Comparison of ENCODE assay signal across 24 mouse cellular contexts in genomic region chr11:49780161-49780817, GRCm38 (mm10). TPM values are rescaled to one million over a fixed set of nuclear protein-coding genes. Genes with fewer than 3 reads are reported as not detected.
A peak's percentile ranks its signal among the peaks of the same experiment; 100 is the strongest.
DNase-seq lines count a peak whose midpoint lies in the region; ATAC-seq and TF ChIP-seq lines count a peak whose summit lies in the region.
"Had no signal": no experiment of that assay in that cellular context is flagged by ENCODE, and none has a peak within 500 bp of the region (broad histone marks: within the 10 kb centered on the region; RNA-seq: fewer than 3 reads in every experiment).

No protein-coding gene starts in this region.

- H3K4me1 ChIP-seq in liver, postnatal 0 days (ENCODE audit: insufficient read depth) = no peaks in the 10 kb centered on the region
- peaks cover 11% of the 10 kb centered on the region for H3K4me1 ChIP-seq in liver, embryonic 11.5 days (replicated peaks; ENCODE audit: control insufficient read depth, insufficient read depth, low read length)
- peaks cover 16 to 22% of the 10 kb centered on the region in 2 experiments for H3K4me1 ChIP-seq in MEL (ENCODE audit: control insufficient read depth in 1 of 2, insufficient read depth in 2 of 2, low read length in 2 of 2)
- H3K4me1 ChIP-seq: forebrain, embryonic 13.5 days; hindbrain, embryonic 13.5 days had no signal

- no peak for ATAC-seq in liver, postnatal 0 days
- no peak for ATAC-seq in liver, embryonic 11.5 days (replicated peaks; ENCODE audit: low FRiP score)
- ATAC-seq: forebrain, embryonic 13.5 days; forebrain, embryonic 16.5 days; hindbrain, embryonic 16.5 days had no signal

- no peak overlapping the region for H3K4me2 ChIP-seq in liver, postnatal 0 days (ENCODE audit: low read depth, low read length)
- H3K4me2 ChIP-seq in liver, embryonic 11.5 days = no peak overlapping the region
- H3K4me2 ChIP-seq: forebrain, embryonic 13.5 days; heart, embryonic 12.5 days; heart, embryonic 15.5 days; hindbrain, embryonic 13.5 days had no signal

- TF ChIP-seq POLR2A in MEL (IDR thresholded peaks at IDR 0.05; ENCODE audit: control insufficient read depth in 1 of 2, insufficient read depth in 1 of 2, low read depth in 1 of 2, low read length in 2 of 2, poor library complexity in 1 of 2) = no peak

- TF ChIP-seq EP300 in liver, postnatal 0 days (IDR thresholded peaks at IDR 0.05; ENCODE audit: low read depth) = no peak
- peak in 1 of 2 experiments; percentile 48; a peak in 1 of 4 replicates for TF ChIP-seq EP300 in MEL (IDR thresholded peaks at IDR 0.05; ENCODE audit: low read depth in 1 of 2, low read length in 2 of 2)

- no peak overlapping the region for H3K4me3 ChIP-seq in liver, postnatal 0 days (ENCODE audit: low read depth, low read length)
- H3K4me3 ChIP-seq in liver, embryonic 11.5 days (ENCODE audit: low read depth, low read length) = no peak overlapping the region
- no peak overlapping the region for H3K4me3 ChIP-seq in MEL (ENCODE audit: control insufficient read depth in 1 of 2, insufficient read depth in 1 of 2, low read depth in 2 of 2, low read length in 2 of 2)
- H3K4me3 ChIP-seq: forebrain, embryonic 10.5 days; forebrain, embryonic 13.5 days; heart, embryonic 12.5 days; heart, embryonic 15.5 days; hindbrain, embryonic 10.5 days; hindbrain, embryonic 13.5 days had no signal

- WGBS in liver, postnatal 0 days (ENCODE audit: insufficient replicate concordance) = 62% methylated on average over 4 of the region's 4 CpGs
- WGBS in liver, embryonic 11.5 days = 72% methylated on average over 4 of the region's 4 CpGs

- TF ChIP-seq RAD21 in MEL (IDR thresholded peaks at IDR 0.05; ENCODE audit: low read depth, low read length) = no peak

- H3K27ac ChIP-seq in liver, postnatal 0 days (ENCODE audit: low read depth) = peak overlapping the region; percentile 44; the same call in 1 of the 2 replicates
- H3K27ac ChIP-seq in liver, embryonic 11.5 days (ENCODE audit: low read depth, low read length) = no peak overlapping the region
- no peak overlapping the region for H3K27ac ChIP-seq in MEL (ENCODE audit: control insufficient read depth, low read depth, low read length)
- H3K27ac ChIP-seq: forebrain, embryonic 10.5 days; forebrain, embryonic 13.5 days; heart, embryonic 15.5 days; hindbrain, embryonic 10.5 days; hindbrain, embryonic 13.5 days had no signal

- DNase-seq in liver, postnatal 0 days = no peak
- DNase-seq in liver, embryonic 11.5 days (ENCODE audit: low spot score) = no peak
- peak; percentile 18 for DNase-seq in testis, postnatal 14 days (ENCODE audit: low spot score)
- no peak for DNase-seq in testis, postnatal 10 days (ENCODE audit: low spot score)
- DNase-seq in MEL (ENCODE audit: low read depth, low spot score) = no peak
- no peak for DNase-seq in kidney, postnatal 25 days
- DNase-seq: adrenal gland, adult 8-10 months; adrenal gland, postnatal 25 days; cerebellum, adult 18-20 months; cerebellum, adult 9-10 months; cerebellum, postnatal 14 days; gastrocnemius, postnatal 10 days; gastrocnemius, postnatal 36 days; heart, postnatal 10 days; heart, postnatal 36 days had no signal

- H3K36me3 ChIP-seq in liver, postnatal 0 days (replicated peaks; ENCODE audit: insufficient read depth, low read length) = no peaks in the 10 kb centered on the region
- H3K36me3 ChIP-seq in liver, embryonic 11.5 days (ENCODE audit: control insufficient read depth, insufficient read depth, low read length) = no peaks in the 10 kb centered on the region
- peaks cover 0 to 24% of the 10 kb centered on the region in 2 experiments; a peak in 2 of 4 replicates for H3K36me3 ChIP-seq in MEL (ENCODE audit: control insufficient read depth in 1 of 2, insufficient read depth in 2 of 2, low read length in 2 of 2)
- H3K36me3 ChIP-seq: forebrain, embryonic 10.5 days; G1E; heart, embryonic 12.5 days; heart, embryonic 15.5 days; hindbrain, embryonic 10.5 days; hindbrain, embryonic 13.5 days had no signal

- H3K9me3 ChIP-seq in liver, postnatal 0 days (ENCODE audit: low read length) = no peaks in the 10 kb centered on the region
- H3K9me3 ChIP-seq in liver, embryonic 11.5 days (ENCODE audit: control insufficient read depth, low read length) = no peaks in the 10 kb centered on the region
- no peaks in the 10 kb centered on the region for H3K9me3 ChIP-seq in MEL (replicated peaks; ENCODE audit: insufficient read depth, low read length)
- H3K9me3 ChIP-seq: forebrain, embryonic 10.5 days; forebrain, embryonic 13.5 days; G1E; heart, embryonic 12.5 days; heart, embryonic 15.5 days; hindbrain, embryonic 10.5 days; hindbrain, embryonic 13.5 days had no signal

- no peak overlapping the region for H3K9ac ChIP-seq in liver, postnatal 0 days (replicated peaks)
- no peak overlapping the region for H3K9ac ChIP-seq in liver, embryonic 11.5 days (ENCODE audit: low read depth, low read length)
- no peak overlapping the region for H3K9ac ChIP-seq in MEL (ENCODE audit: control insufficient read depth, low read depth, low read length, poor library complexity, severe bottlenecking)
- H3K9ac ChIP-seq: forebrain, embryonic 13.5 days; heart, embryonic 12.5 days; heart, embryonic 15.5 days; hindbrain, embryonic 13.5 days had no signal

- no peaks in the 10 kb centered on the region for H3K79me2 ChIP-seq in MEL (ENCODE audit: control insufficient read depth, insufficient read depth, low read length, poor library complexity)

- H3K27me3 ChIP-seq in liver, postnatal 0 days (ENCODE audit: insufficient read depth, low read length) = no peaks in the 10 kb centered on the region
- H3K27me3 ChIP-seq in liver, embryonic 11.5 days (replicated peaks; ENCODE audit: control insufficient read depth, insufficient read depth, low read length) = no peaks in the 10 kb centered on the region
- H3K27me3 ChIP-seq in MEL (ENCODE audit: control insufficient read depth in 1 of 2, insufficient read depth in 2 of 2, low read length in 2 of 2) = no peaks in the 10 kb centered on the region
- H3K27me3 ChIP-seq: forebrain, embryonic 13.5 days; heart, embryonic 12.5 days; heart, embryonic 15.5 days; hindbrain, embryonic 13.5 days had no signal

- no peak for TF ChIP-seq CTCF in liver, postnatal 0 days (IDR thresholded peaks at IDR 0.05; ENCODE audit: low read depth)
- no peak for TF ChIP-seq CTCF in MEL (IDR thresholded peaks at IDR 0.05 in 2 of 3, conservative IDR thresholded peaks at IDR 0.05 in 1 of 3; ENCODE audit: control insufficient read depth in 1 of 3, insufficient read depth in 1 of 3, low read depth in 2 of 3, low read length in 3 of 3, poor library complexity in 1 of 3, severe bottlenecking in 1 of 3)

TF ChIP-seq in MEL, 35 proteins besides CTCF, POLR2A, EP300 and RAD21:
- TF ChIP-seq ETS1 (IDR thresholded peaks at IDR 0.05; ENCODE audit: low read depth, low read length) (peak; percentile 60), UBTF (IDR thresholded peaks at IDR 0.05; ENCODE audit: borderline replicate concordance, insufficient read depth, low read depth, low read length) (no peak), TBP (IDR thresholded peaks at IDR 0.05; ENCODE audit: low read depth, low read length) (no peak), TCF12 (IDR thresholded peaks at IDR 0.05; ENCODE audit: low read depth, low read length) (0 out of 2 replicates have a peak, but pooled peaks have one; percentile 39), USF1 (IDR thresholded peaks at IDR 0.05; ENCODE audit: low read depth, low read length) (peak; percentile 71), MEF2A (IDR thresholded peaks at IDR 0.05; ENCODE audit: extremely low read depth, insufficient replicate concordance, low read depth, low read length, poor library complexity, severe bottlenecking) (peak; percentile 74; the same call in 1 of the 2 replicates), MAFK (IDR thresholded peaks at IDR 0.05; ENCODE audit: borderline replicate concordance, low read depth, low read length) (peak; percentile 42; the same call in 1 of the 2 replicates), TAL1 (IDR thresholded peaks at IDR 0.05; ENCODE audit: low read length) (no peak), MXI1 (IDR thresholded peaks at IDR 0.05; ENCODE audit: low read depth, low read length) (no peak), ZNF384 (IDR thresholded peaks at IDR 0.05; ENCODE audit: low read depth, low read length) (0 out of 2 replicates have a peak, but pooled peaks have one; percentile 19), E2F4 (IDR thresholded peaks at IDR 0.05; ENCODE audit: borderline replicate concordance, low read depth, low read length) (no peak)

RNA-seq across cellular contexts. Expression of gene Gfpt2, which starts 13.7 kb away (rescaled TPM):
- 0.65 and 0.81 TPM in 2 replicates for polyA plus RNA-seq in liver, postnatal 0 days (2015; fragmentation: Nextera tagmentation; extraction: Ambion mirVana)
- polyA plus RNA-seq in liver, embryonic 11.5 days (2014; fragmentation: Nextera tagmentation; extraction: Ambion mirVana) = 6.2 and 6.5 TPM in 2 replicates
- total RNA-seq in MEL (2012; rRNA removed) = 4.0 and 4.9 TPM in 2 replicates
- 1 to 10 TPM in 1 of 2 experiments, not detected in 1; 8.0 TPM for polyA plus RNA-seq in MEL (2012; ENCODE audit: insufficient read depth in 1 of 2, insufficient read length in 2 of 2, low read depth in 1 of 2, low replicate concordance in 2 of 2, missing spikeins in 1 of 2)
- polyA plus RNA-seq: G1E had no signal
